Mouse (Mus musculus) limb, embryonic 13.5 days (tissue): ENCODE results near the gene Gm4869. TPM values are rescaled to one million over a fixed set of nuclear protein-coding genes. Genes with fewer than 3 reads are reported as not detected.

Source experiments
- ATAC-seq: fragments of 200-750 bp; cut with Nextera tagmentation; 2 replicates; pipeline ENCODE4 v1.8.0; 2017; ENCODE audit warnings: low read depth, moderate number of reproducible peaks, moderate TSS enrichment; ENCODE audit not compliant: low FRiP score
- H3K27ac ChIP-seq: fragments of 300-500 bp; sonication (generic); 2 replicates; pipeline ENCODE4 v1.5.1; 2015; ENCODE audit warnings: inconsistent platforms, mild to moderate bottlenecking, moderate library complexity
- H3K27me3 ChIP-seq: fragments of 300-500 bp; sonication (generic); 2 replicates; pipeline ENCODE4 v1.6.1; 2015; ENCODE audit warnings: mild to moderate bottlenecking, inconsistent platforms
- H3K36me3 ChIP-seq: fragments of 300-500 bp; sonication (generic); 2 replicates; pipeline ENCODE4 v1.6.1; 2015; ENCODE audit warnings: inconsistent platforms, mild to moderate bottlenecking, moderate library complexity
- H3K4me1 ChIP-seq: fragments of 300-500 bp; sonication (generic); 2 replicates; pipeline ENCODE4 v1.6.1; 2015; ENCODE audit warnings: inconsistent platforms
- H3K4me2 ChIP-seq: fragments of 300-500 bp; sonication (generic); replicated peaks from 2 replicates; pipeline ENCODE4 v1.6.1; 2015; ENCODE audit warnings: inconsistent platforms, mild to moderate bottlenecking, moderate library complexity
- H3K4me3 ChIP-seq: fragments of 300-500 bp; sonication (generic); 2 replicates; pipeline ENCODE4 v1.5.1; 2015; ENCODE audit warnings: moderate library complexity, mild to moderate bottlenecking, inconsistent platforms
- H3K9ac ChIP-seq: fragments of 300-500 bp; sonication (generic); 2 replicates; pipeline ENCODE4 v1.6.1; 2015; ENCODE audit warnings: mild to moderate bottlenecking, inconsistent platforms
- H3K9me3 ChIP-seq: fragments of 300-500 bp; sonication (generic); 2 replicates; pipeline ENCODE4 v1.6.1; 2016; ENCODE audit warnings: inconsistent platforms
- WGBS: fragments of 180-500 bp; shearing (Covaris S2); methylation state at CpG from one replicate; pipeline ENCODE4 v1.1.7; 2015; 5-methylcytosine and 5-hydroxymethylcytosine counted together
- polyA plus RNA-seq: library from polyadenylated mRNA; unstranded; fragments of >200 nt; fragmentation: Nextera tagmentation; extraction: Ambion mirVana; gene quantifications from 2 replicates; pipeline ENCODE4 v1.2.1, GENCODE M21; 2015

Gm4869 gene
- polyA plus RNA-seq, result not detected in 2 replicates

DNA sequence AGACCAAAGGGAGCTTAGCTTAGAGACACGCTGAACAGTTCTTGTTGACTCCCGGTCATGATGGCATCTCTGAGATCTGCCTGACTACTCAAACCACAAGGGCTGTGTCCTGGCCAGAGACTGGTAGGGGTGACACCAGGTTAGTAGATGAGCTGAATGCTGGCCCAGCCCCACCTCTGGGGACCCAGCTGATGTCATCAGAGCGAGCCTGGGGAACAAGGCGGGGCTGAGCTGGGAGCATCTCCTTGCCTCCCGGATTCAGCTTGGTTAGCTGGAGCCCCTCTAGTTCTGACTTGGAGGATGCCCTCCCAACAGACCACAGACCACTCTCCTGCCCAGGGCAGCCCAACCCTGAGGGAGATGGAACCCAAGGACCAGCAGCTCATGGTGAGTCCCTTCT lies at the start of gene Gm4869:
Gene Gm4869, plus strand, starts transcription at position 301 of the 400 bp plus-strand sequence.
- WGBS, result 83% methylated on average over 5 of the region's 5 CpGs
- ATAC-seq, result no peak

DNA sequence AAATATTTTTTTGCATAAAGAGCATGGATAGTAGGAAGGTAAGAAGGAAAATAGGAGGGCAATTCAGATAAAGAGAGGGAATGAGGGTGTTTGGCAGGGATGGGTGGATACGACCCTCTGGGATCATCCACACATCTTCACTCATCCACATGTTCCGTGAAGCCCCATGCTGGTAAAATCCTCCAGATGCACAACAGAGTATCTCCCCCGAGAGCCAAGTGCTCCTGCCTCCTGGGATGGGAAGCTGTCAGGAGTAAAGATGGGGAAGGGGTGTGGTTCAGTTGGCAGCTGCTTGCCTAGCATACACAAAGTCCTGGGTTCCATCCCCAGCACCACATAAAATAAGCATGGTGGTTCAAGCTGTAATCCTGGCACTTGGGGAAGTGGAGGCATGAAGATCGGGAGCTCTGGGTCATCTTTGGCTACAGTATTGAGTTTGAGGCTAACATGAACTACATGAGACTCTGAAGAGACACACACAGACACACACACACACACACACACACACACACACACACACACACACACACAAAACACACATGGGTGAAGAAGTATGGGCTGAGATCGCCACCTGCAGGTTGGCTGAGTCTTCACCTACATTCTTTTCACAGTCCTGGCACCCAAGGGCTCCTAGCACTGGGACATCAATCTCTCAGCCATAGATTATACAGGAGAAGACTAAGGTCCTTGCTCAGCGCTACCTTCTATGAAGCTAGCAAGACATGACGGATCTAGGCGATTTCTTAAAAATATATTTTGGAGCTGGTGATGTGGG lies 49.1 kb upstream of the Gm4869 start:
- H3K4me3 ChIP-seq, result no peak overlapping the region
- H3K9ac ChIP-seq, result no peak overlapping the region
- H3K9me3 ChIP-seq, result no peaks in the 10 kb centered on the region
- ATAC-seq, result no peak
- no peaks in the 10 kb centered on the region for H3K4me1 ChIP-seq
- WGBS, result 66% methylated on average over 8 of the region's 8 CpGs
- H3K27ac ChIP-seq, result no peak overlapping the region
- H3K27me3 ChIP-seq, result no peaks in the 10 kb centered on the region
- H3K36me3 ChIP-seq, result no peaks in the 10 kb centered on the region
- no peak overlapping the region for H3K4me2 ChIP-seq

More for the DNA sequence above, at the start of gene Gm4869:
- peaks cover 57% of the 10 kb centered on the region for H3K36me3 ChIP-seq
- no peaks in the 10 kb centered on the region for H3K4me1 ChIP-seq
- no peak within 1 kb of the TSS for H3K27ac ChIP-seq
- no peak within 1 kb of the TSS for H3K4me2 ChIP-seq
- H3K4me3 ChIP-seq, result no peak within 1 kb of the TSS
- no peaks in the 10 kb centered on the region for H3K27me3 ChIP-seq
- H3K9me3 ChIP-seq, result no peaks in the 10 kb centered on the region
- no peak within 1 kb of the TSS for H3K9ac ChIP-seq

DNA sequence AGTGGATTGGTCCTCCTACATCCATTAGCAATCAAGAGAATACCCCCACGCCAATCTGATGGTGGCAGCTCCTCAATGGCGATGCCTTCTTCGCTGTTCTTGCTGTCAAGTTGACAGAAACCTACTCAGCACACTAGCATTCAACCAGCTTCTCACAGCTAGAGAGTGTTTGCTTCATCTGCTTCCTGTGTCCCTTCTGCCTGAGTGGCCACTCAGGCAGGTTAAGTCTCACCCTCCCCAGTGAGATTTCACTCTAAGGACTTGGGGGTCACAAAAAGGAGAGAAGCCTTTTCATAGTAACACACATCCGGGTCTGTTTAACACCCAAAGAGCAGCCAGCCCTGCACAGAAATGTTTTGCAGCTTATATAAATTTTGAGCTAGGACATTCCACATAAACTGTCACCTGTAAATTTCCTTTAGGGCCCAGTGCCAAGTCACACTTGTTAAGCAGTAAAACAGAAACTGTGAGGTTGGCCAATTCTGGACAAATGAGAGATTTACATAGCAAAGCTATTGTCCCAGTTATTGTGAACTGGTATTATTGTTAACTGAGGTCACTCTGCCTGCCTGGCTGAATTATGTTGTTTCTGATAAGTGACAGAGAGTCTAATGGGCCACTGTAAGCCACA lies 42.7 kb upstream of the Gm4869 start:
- Histone ChIP-seq H3K4me1 (peaks cover 21% of the 10 kb centered on the region), H3K4me3 (no peak overlapping the region), H3K36me3 (no peaks in the 10 kb centered on the region), H3K9ac (peak overlapping the region; percentile 39), H3K27me3 (no peaks in the 10 kb centered on the region), H3K27ac (peak overlapping the region; percentile 72), H3K4me2 (no peak overlapping the region), H3K9me3 (0 out of 2 replicates have a peak, but pooled peaks cover 3% of the 10 kb centered on the region)
- ATAC-seq, result no peak
- 66% methylated on average over 4 of the region's 4 CpGs for WGBS

DNA sequence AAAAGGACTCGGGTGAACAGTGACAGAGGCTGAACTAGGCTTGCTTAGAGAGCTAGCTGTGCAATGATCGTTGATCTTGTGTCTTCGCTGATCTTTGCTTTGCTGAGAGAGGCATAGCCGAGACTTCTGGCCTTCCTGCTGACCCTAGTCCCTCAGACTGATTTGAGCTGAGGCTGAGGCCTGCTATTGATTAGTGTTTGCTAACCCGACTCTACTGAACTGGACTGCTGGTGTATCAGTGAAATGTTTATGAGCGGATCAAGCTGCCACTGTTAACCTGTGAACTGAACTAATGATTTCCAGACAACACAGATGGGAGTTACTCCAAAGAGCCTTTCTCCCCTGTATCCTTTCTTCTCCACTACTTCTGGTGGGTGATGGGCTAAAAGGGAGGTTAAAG lies 40.3 kb upstream of the Gm4869 start:
- ATAC-seq, result no peak
- Histone ChIP-seq H3K9me3 (0 out of 2 replicates have a peak, but pooled peaks cover 3% of the 10 kb centered on the region), H3K9ac (no peak overlapping the region), H3K27ac (0 out of 2 replicates have a peak overlapping the region, but pooled peaks have one; percentile 16), H3K4me2 (no peak overlapping the region), H3K36me3 (no peaks in the 10 kb centered on the region), H3K4me1 (peaks cover 21% of the 10 kb centered on the region), H3K27me3 (no peaks in the 10 kb centered on the region), H3K4me3 (no peak overlapping the region)
- 16% methylated on average over 6 of the region's 6 CpGs for WGBS

DNA sequence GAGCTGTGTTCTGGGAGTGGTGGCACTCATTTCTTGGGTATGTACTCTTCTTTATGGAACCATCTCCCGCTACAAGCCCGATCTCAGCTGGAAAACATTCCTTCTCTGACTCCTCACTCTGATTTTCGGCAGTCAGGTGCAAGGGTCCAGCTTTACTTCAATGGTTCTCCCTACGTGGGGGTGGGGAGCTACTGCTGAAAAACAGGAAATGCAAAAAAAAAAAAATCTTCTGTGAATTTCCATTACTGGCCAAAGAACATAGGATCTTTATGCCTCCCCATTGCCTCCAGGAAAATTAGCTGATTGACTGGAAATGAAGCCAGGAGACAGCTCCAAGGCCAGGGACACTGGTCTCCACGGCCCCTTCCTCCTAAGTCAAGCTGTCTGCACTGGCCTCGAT lies 38.8 kb upstream of the Gm4869 start:
- H3K4me2 ChIP-seq, result no peak overlapping the region
- peaks cover 21% of the 10 kb centered on the region for H3K4me1 ChIP-seq
- ATAC-seq, result no peak
- H3K9ac ChIP-seq, result no peak overlapping the region
- no peaks in the 10 kb centered on the region for H3K36me3 ChIP-seq
- H3K27me3 ChIP-seq, result no peaks in the 10 kb centered on the region
- 0 out of 2 replicates have a peak overlapping the region, but pooled peaks have one; percentile 48 for H3K27ac ChIP-seq
- no peak overlapping the region for H3K4me3 ChIP-seq
- 0 out of 2 replicates have a peak, but pooled peaks cover 3% of the 10 kb centered on the region for H3K9me3 ChIP-seq
- 56% methylated on average over 6 of the region's 6 CpGs for WGBS

DNA sequence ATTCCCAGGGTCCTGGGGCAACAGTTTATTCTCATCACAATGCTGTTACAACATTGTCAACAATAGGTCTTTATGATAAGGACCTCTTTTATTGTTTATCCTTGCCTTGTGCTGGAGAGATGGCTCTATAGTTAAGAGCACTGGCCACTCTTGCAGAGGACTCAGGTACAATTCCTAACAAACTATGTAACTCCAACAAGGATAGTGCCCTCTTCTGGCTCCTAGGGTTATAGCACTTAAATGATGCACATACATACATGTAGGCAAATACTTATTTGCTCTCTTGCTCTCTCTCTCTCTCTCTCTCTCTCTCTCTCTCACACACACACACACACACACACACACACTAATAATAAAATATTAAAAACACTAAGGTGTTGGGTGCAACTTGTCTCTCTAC lies 36.6 kb upstream of the Gm4869 start:
- H3K4me2 ChIP-seq, result no peak overlapping the region
- H3K36me3 ChIP-seq, result no peaks in the 10 kb centered on the region
- no peak overlapping the region for H3K9ac ChIP-seq
- H3K4me1 ChIP-seq, result peaks cover 7% of the 10 kb centered on the region; the same call in 1 of the 2 replicates
- no peak overlapping the region for H3K27ac ChIP-seq
- H3K4me3 ChIP-seq, result no peak overlapping the region
- no peak for ATAC-seq
- no peaks in the 10 kb centered on the region for H3K27me3 ChIP-seq
- H3K9me3 ChIP-seq, result 0 out of 2 replicates have a peak, but pooled peaks cover under 1% of the 10 kb centered on the region

DNA sequence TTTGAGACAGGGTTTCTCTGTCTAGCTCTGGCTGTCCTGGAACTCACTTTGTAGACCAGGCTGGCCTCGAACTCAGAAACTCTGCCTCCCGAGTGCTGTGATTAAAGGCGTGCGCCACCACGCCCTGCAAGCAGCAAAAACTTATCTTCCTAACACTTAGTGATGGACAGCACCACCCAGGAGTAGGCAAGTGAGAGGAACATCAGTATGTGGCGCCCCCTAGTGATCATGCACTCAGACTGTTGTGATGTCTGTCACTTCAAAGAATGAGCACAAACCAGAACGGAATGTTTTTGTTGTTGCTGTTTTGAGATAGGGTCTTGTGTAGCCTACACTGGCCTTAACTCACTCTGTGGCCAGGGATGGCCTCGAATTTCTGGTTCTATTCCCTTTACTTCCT lies 34.1 kb upstream of the Gm4869 start:
- Histone ChIP-seq H3K9me3 (no peaks in the 10 kb centered on the region), H3K4me3 (no peak overlapping the region), H3K27me3 (no peaks in the 10 kb centered on the region), H3K9ac (no peak overlapping the region), H3K27ac (no peak overlapping the region), H3K4me2 (no peak overlapping the region), H3K4me1 (peaks cover 3% of the 10 kb centered on the region; the same call in 1 of the 2 replicates), H3K36me3 (no peaks in the 10 kb centered on the region)
- ATAC-seq, result no peak
- 40% methylated on average over 8 of the region's 8 CpGs for WGBS

DNA sequence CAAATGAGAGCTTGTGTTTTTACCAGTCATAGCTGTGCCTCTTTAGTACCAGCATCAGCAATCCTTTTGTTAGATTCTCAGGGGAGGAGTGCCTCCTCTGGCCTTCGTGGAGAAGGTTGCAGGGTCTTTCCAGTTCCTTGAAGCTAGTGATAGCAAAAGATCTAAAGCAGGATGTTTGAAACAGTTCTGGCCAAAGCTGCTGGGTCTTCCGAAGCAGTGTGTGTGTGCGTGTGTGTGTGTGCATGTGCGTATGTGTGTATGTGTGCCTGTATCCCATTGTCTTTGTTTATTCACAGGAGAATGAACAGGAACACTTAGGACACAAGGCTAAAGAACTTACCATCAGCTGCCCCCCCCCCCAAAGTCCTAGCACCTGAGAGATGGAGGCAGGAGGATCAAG lies 30.8 kb upstream of the Gm4869 start:
- no peak for ATAC-seq
- H3K4me3 ChIP-seq, result no peak overlapping the region
- H3K9ac ChIP-seq, result no peak overlapping the region
- H3K36me3 ChIP-seq, result no peaks in the 10 kb centered on the region
- no peak overlapping the region for H3K4me2 ChIP-seq
- no peak overlapping the region for H3K27ac ChIP-seq
- no peaks in the 10 kb centered on the region for H3K9me3 ChIP-seq
- 70% methylated on average over 4 of the region's 4 CpGs for WGBS
- no peaks in the 10 kb centered on the region for H3K27me3 ChIP-seq
- H3K4me1 ChIP-seq, result peaks cover 4% of the 10 kb centered on the region; the same call in 1 of the 2 replicates

DNA sequence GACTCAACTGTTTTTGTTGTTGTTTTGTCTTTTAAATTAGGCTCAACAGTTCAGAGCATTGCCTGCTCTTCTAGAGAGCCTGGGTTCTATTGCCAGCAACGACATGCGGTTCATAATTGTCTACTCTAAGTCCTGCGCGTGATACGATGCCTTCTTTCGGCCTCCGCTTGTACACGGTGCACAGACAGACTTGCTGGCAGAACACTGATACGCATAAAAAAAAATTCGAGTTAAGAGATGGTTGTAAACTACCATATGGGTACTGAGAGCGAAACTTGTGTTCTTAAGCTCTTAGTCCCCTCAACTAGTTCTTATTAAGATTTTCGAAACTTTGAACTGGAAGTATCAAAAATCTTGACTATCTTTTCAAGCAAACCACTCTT lies 27.3 kb upstream of the Gm4869 start:
- peak overlapping the region; percentile 98 for H3K27ac ChIP-seq
- H3K4me2 ChIP-seq, result peak overlapping the region; percentile 93
- no peaks in the 10 kb centered on the region for H3K27me3 ChIP-seq
- H3K4me1 ChIP-seq, result peaks cover 28% of the 10 kb centered on the region
- peak overlapping the region; percentile 100 for H3K4me3 ChIP-seq
- H3K9ac ChIP-seq, result peak overlapping the region; percentile 98
- peaks cover 8% of the 10 kb centered on the region for H3K36me3 ChIP-seq
- no peaks in the 10 kb centered on the region for H3K9me3 ChIP-seq
- ATAC-seq, result no peak
- WGBS, result under 1% methylated on average over 12 of the region's 12 CpGs

DNA sequence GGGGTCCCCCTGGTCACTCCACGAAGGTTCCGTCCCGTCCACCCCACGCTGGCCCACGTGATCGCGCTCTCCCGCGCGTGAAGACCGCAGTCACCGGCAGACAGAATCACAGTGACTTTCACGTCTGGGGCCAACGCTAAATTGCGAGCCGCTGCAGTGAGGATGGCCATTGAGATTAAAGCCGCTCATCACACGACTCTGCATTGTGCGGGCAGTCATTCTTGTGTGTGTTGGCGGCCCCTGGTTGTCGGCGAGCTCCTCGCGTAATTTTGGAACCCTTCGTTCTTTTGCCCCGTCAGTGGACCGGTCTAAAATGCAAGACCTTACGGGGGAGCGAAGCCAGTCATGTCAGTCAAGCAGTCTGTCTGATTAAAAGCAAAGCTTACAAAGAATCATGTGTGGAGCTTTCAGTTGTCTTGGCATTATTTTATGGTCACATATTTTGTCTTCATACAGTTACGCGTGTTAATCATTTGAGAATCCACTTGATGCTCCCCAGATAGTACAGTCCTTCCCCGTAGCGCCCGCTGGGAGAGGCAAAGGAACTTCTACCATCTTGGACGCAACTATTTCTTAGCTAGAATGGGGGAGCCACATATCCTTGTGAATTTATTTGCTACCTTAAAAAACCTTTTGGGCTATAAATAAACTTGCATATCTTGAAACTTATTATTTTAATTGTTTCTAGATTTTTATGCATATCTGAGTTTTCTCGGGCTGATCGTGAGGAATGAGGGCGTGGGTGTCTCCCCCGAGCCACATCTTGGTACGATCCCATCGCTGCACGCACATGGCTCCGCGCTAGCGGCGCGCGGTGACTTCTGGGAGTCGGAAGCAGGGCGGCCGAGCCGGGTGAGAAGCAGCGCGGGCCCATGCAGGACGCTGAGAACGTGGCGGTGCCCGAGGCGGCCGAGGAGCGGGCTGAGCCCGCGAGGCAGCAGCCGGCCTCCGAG lies 26.7 kb upstream of the Gm4869 start, which contains the start of gene Eif3b:
Gene Eif3b, plus strand, starts transcription at position 840 of the 953 bp plus-strand sequence.
- peak; percentile 92 for ATAC-seq
- peak within 1 kb of the TSS; percentile 100 for H3K4me3 ChIP-seq
- peaks cover 28% of the 10 kb centered on the region for H3K4me1 ChIP-seq
- H3K9me3 ChIP-seq, result no peaks in the 10 kb centered on the region
- peaks cover 13% of the 10 kb centered on the region for H3K36me3 ChIP-seq
- WGBS, result under 1% methylated on average over 65 of the region's 65 CpGs
- H3K27ac ChIP-seq, result peak within 1 kb of the TSS; percentile 98
- H3K9ac ChIP-seq, result peak within 1 kb of the TSS; percentile 98
- peak within 1 kb of the TSS; percentile 93 for H3K4me2 ChIP-seq
- H3K27me3 ChIP-seq, result no peaks in the 10 kb centered on the region

DNA sequence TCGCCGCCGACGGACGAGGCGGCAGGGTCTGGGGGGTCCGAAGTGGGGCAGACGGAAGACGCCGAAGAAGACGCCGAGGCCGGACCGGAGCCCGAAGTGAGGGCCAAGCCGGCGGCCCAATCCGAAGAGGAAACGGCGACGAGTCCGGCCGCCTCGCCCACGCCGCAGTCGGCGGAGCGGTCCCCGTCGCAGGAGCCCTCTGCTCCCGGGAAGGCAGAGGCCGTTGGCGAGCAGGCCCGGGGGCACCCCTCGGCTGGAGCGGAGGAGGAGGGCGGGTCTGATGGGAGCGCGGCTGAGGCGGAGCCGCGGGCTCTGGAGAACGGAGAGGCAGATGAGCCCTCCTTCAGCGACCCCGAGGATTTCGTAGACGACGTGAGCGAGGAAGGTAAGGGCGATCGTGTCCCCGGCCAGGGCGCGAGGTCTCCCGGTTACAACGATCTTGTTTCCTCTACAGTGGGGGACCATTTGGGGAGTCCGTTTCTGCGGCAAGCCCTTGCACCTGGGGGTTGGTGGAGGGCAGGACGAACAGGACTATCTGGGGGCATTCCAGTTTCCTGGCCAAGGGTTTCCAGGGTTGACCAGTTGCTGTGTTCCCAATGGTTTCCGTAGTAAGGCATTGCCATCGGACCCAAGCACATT lies 25.9 kb upstream of the Gm4869 start:
- Histone ChIP-seq H3K4me2 (peak overlapping the region; percentile 93), H3K36me3 (peaks cover 13% of the 10 kb centered on the region), H3K9me3 (no peaks in the 10 kb centered on the region), H3K9ac (peak overlapping the region; percentile 98), H3K27ac (peak overlapping the region; percentile 98), H3K4me3 (peak overlapping the region; percentile 100), H3K4me1 (peaks cover 28% of the 10 kb centered on the region), H3K27me3 (no peaks in the 10 kb centered on the region)
- under 1% methylated on average over 62 of the region's 62 CpGs for WGBS
- 0 out of 2 replicates have a peak, but pooled peaks have one; percentile 13 for ATAC-seq
